Mouse (Mus musculus) frontal cortex, postnatal 36 days (tissue): ENCODE measurements at regions not wholly inside any gene's neighbourhood (a gene's known extent, or its start where the extent isn't known, plus 50 kb on each side); places are given as distances from the start of the nearest gene placed in this dataset.

Experiments
- DNase-seq, 2 experiments: peaks; one replicate each; pipeline ENCODE4 v3.0.0; 2022; ENCODE audit warnings: low spot score in 2 of 2

DNA sequence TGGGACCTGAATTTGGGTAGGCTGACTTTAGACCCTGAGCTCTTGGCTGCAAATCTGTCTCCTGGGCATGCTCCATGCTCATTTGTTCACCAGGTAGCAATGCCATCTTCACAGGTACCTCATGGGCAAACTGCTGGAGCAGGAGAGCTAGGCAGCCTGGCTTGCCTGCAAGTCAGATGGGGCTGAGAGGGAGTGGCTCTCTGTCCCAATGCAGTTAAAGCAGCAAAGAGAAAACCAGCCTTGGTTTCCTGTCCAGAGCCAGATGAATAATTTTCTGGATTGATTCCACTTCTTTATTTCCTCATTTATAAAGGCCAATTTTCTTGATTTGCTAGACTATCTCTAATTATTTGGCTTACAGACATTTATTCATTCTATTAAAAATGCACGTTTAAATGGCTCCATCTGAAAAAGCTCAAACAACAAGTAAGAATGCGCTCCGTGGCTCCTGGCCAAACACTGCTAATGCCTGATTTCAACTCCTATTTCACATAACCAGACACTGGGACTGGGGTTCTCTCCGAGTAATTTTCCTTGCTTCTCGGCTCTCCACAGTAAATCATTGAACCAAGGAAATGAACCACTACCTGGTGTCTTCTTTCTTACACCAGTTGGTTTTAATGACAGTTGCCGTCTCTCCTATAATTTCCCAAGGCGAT lies 60.5 kb downstream of the Rsl24d1 start:
- DNase-seq: no peak

DNA sequence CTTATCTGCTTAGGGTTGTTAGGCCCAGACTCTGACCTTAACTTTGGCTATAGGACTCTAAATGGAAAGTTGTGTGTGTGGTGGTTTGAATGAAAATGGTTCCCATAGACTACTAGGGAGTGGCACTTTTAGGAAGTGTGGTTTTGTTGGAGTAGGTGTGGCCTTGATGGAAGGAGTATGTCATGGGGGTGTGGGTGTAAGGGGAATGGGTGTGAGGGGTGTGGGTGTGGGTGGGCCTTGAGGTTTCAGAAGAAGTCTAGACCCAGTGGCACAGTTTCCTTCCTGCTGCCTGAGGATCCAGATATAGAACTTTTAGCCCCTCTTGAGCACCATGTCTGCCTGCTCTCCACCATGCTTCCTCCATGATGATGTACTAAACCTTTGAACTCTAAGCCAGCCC lies 63.4 kb downstream of the Rsl24d1 start:
- DNase-seq: no peak

DNA sequence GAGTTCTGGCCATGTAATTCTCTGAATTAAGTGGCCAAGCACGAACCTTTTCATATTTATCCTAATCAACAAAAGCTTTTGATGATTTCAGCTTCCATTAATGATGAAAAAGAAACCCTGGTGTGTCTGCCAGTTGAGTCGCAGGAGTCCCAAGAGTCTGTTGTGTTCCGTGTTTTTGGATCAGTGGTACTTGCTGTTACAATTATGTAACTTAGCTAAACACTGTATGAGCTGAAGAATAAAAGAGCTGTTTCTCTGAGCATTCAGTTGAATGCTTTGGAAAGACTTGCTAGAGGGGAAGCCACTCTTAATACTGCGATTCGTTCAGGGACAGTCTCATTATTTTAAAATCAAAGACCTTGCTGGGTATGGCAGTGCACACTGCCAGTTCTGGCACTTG lies 70.1 kb downstream of the Rsl24d1 start:
- peak in 1 of 2 experiments; percentile 14 for DNase-seq

DNA sequence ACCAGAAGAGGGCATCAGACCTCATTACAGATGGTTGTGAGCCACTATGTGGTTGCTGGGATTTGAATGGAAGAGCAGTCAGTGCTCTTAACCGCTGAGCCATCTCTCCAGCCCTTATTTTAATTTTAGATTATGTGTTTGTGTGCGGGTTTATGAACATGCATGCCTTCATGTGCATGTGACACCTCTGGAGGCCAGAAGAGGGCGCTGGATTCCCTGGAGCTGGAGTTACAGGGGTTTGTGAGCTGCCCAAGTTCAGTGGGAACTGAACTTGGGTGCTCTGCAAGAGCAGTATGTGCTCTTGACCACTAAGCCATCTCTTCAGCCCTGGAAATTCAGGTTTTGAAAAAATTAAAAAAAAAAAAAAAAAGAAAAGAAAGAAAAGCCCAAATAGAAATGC lies 71.7 kb downstream of the Rsl24d1 start:
- no peak for DNase-seq

DNA sequence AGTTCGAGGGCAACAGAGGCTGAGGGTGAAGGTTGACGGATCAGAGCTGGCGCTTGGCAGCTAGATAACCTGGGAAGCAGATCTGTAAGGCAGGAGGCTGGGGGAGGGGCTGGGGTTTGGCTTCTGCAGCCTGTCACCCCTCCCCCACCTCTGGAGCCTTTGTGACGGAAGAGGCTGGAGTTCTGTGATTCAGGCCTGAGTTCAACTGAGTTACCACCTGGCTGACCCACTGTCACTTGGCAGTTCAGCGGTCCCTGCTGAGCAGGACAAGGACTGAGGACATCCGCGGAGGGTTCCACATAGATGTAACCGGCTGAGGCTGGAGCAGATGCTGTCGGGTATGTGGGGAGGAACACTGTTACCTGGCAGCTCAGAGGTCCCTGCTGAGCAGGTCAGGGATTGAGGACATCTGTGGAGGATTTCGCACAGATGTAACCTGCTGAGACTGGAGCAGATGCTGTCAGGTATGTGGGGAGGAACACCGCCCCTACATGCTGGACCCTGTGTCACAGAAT lies 79.1 kb downstream of the Rsl24d1 start:
- no peak for DNase-seq

DNA sequence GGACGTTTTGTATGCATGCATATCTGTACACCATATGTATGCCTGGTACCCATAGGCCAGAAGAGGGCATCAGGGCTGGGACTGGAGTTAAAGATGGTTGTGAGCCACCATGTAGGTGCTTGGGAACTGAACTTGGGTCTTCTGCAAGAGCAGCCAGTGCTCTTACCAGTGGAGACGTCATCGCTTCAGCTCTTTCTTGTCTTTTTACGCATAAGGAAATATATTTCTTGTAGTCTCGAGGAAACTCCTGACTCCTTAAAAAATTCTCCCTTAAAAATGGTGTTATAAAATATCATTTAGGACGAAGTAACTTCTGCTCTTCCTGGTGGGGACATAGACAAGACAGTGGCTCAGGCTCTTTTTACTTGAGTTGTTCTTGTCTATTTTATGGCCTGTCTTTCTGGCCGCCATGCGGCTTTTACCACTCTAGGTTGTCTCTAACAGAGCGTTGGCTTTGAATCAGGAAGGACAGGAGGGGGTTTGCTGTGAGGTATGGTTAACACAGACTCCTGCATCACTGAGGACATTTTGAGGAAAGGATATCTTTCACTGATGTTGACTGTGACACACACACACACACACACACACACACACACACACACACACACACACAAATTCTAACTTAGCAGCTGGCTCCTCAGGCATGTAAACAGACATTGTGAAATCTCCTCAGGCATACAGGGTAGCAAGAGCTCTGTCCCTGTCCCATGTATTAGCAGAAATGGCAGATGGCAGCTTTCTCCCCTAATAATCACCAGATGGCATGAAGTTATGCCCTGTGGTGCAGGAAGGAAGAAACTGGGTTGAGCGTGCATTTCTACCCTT lies 85.2 kb downstream of the Rsl24d1 start:
- DNase-seq: no peak

DNA sequence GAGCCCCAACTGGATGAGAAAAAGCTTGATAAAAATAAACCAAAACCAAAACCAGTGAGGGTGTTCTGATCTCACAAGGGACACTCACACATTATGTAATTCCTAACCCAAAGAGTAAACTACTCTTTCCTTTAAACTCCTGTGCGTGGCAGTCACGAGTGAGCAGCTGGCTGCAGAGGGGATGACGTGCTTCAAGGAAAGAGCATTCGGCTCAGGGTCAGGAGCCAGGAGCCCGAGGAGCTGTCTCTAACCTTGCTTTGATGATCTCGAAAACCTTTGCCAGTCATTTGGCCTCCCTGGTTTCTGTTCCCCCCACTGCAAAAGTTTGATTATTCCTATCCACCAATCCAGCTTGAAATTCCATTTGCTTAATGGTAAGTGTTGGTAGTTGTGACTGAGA lies 109.9 kb downstream of the Rsl24d1 start:
- no peak for DNase-seq

DNA sequence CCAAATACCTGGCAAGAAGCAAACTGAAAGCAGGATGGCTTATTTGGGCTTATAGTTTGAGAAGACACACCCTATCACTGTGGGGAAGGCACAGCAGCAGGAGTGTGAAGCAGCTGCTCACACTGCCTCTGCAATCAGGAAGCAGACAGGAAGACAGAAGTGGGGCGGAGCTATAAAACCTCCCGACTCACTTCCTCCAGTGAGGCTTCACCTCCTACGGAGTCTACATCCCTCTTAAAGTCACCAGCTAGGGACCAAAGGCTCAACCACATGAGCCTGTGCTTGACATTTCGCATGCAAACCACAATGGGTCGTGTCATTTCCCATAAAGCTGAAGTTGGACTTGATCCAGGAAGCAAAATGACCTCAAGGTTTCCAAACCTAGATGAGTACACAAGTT lies 127.0 kb downstream of the Rsl24d1 start:
- no peak for DNase-seq

DNA sequence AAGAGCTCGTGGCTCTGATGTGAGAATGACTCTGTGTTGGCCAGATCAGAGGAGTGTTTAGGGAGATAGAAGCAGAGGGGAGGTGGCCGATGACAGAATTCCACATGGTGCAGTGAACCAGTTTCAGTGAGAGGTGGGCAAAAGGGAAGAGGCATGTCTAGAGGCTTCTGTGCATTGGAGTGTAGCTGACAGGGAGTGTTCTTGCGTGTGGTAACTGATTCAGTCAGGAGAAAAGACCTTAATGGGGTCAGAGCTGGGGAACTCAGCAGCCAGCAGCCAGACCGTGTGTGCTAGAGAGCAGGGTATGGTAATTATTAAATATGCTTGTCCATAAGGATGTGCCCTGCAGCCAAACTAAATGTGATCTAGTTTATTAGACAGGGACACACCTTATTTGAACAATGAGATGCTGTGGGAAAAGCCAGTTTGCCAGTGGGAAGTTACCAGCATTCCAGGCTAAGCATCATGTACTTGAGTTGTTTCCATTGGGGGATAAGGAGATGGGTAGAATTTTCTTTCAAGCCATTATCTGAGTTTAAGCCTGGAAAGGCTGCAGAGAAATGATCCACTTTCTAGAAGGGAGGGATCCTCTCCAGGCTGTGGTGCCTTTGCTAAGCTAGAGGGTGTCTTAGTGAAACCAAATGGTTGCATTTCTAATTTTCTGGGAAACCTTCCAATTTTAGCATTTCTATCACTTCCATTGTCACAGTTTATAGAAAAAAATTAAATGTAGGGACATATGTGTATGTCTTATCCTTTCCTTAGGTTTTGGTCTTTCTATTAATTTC lies 129.5 kb downstream of the Rsl24d1 start:
- DNase-seq: no peak

DNA sequence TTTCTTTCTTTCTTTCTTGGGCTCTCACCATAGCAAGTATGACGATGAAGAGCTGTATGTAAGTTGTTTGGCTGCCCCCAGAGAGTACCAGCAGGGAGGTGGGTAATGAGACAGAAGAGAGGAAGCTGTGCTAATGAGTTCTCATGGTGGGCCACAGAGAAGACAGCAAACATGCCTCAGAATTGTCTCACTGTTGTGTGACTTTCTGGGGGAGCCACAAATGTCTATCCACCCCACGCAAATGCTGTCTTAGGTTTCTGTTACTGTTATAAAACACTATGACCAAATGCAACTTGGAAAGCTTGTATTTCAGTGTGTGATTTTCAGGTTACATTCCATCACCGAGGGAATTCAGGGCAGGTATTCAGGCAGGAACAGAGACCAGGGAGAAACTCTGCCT lies 131.0 kb downstream of the Rsl24d1 start:
- no peak for DNase-seq

DNA sequence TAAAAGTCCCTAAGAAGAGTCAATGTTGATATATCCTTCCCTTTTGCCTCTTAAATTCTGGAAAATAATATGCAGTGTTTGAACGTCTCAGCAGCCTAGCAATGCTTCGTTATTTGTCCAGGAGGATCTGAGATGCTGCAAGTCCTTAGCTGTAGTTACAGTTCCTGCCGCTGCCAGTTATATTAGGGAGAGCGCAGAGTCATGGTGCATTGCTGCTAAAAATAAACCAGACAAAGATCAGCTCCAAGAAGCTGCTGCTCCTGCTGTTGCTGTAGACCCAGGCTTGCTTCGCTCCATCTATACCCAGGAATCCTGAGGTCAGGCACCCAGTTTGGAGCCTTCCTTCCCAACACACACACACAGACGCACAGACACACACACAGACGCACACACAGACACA lies 132.3 kb downstream of the Rsl24d1 start:
- DNase-seq: peak in 1 of 2 experiments; percentile 26

DNA sequence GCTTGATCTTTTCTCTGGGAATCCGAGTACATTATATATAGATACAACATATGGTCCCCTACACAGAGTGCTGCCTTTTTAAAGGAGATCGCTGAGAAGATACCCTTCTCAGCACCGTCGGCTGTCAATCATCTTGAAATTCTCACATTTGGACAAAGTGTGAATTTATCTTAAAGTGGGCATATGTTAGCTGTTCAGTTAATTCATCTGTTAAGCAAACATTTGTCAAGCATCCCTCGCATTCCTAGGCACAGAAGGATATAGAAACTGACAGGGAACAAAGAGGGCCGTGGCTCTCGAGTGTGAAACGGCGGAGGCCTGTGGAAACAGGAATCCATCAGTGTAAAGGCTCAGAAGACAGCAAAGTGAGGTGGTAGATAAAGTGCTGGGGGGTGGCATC lies 144.9 kb downstream of the Rsl24d1 start:
- DNase-seq: peak; percentile 17 to 45

DNA sequence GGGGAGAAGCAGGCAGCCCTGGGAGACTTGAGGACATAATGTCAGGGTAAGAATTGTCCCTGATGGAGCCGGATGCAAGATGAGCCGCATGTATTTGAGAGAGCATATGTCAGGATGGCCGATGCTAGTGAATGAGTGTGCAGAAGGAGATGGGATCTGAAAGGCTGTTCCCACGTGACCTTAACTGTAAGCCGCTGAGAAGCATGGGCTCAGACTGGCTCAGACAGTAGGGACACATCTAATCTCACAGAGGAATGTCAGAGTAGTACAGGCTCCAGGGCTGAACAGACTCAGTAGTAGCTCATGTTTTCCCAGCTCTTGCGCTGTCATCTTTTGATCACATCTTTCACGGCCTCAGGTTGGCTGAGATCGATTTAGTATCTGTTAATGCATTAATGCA lies 145.4 kb downstream of the Rsl24d1 start:
- DNase-seq: no peak

DNA sequence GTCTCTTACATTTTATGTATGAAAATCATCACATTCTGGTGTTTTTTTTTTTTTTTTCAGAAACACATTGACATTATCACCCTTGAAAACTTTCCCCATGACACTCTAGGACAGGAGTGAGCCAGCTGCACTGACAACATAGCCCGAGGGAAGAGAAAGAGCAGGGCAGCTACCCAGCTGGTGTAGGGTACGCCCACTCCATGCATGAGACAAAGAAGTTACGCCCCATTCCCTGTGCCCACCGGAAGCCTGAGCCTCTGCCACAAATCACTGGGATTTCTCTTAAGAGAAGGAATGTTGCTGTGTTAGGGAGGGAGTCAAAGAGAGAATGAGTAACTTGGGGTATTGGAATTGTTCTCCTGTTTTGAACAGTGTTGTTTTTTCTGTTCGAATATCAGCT lies 149.5 kb downstream of the Rsl24d1 start:
- no peak for DNase-seq

DNA sequence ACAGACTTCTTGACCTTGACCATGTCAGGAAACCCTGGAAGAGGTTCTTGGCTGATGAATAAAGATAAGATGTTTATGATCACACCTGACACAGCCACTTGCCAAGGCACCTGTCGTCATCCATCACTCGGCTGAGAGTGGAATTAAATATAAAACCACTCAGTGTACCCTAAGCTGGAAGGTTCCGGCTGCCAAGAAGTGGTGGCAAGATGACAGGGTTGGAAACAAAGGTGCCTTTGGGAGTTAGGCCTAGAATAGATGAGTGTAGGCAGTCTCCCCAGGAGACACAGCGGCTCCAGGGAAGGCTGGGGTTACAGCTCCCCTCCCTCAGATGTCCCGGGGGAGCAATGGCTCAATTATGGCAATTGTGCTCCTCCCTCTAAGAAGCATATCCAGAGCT lies 157.0 kb downstream of the Rsl24d1 start:
- DNase-seq: no peak

DNA sequence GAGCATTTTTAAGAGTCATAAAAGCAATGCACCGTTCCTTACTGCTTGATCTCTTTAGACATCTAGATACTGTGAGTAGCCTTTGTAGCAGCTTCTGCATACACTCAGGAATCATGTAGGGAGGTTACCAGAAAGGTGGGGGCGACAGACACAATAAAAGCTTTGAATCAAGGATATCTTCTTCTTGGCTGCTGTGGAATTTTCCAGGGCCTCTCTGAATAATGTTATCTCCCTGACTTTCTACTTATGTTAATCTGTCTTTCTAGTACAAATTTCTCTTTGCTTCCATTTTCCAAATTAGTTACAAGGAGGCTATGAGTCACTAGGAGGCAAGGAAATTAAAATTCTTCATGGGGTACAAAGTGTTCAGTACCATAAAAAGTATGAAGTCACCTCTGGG lies 159.4 kb downstream of the Rsl24d1 start:
- DNase-seq: peak; percentile 19 to 54

DNA sequence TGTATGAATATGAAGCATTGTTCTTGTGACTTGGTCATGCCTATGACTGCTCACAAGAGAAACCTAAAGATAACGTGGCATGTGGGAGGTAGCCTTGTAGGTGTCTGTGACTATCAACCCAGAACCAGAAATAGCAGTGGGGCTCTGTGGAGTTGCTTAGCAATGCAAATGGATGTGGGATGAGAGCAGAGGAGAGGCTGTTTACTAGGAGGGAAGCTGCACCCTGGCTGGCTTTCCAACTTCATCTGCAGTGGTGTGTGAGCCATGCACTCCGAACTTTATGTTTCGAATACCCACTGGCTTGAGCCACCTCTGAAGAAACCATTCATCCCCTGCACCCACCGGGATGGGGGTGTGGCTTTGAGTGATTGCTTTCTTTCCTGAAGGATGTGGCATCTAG lies 160.5 kb downstream of the Rsl24d1 start:
- peak; percentile 59 to 81 for DNase-seq

DNA sequence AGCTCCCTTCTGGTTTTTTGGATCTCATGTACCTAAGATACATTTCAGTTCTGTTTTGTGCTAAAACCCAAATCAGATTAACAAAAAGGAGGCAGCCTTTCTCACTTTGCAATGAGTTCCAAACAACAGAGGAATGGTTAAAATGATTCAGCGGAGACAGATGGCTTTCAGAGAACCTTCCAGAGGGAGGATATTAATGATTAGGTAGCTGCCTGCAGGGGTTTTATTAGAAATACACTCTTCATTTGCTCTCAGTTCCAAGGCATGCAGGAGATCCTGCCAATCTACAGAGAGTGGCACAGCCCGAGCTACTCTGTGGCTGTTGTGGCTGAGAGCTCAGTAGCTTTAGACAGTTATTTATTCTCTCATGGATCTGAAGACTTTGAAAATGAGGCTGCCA lies 162.4 kb downstream of the Rsl24d1 start:
- no peak for DNase-seq

DNA sequence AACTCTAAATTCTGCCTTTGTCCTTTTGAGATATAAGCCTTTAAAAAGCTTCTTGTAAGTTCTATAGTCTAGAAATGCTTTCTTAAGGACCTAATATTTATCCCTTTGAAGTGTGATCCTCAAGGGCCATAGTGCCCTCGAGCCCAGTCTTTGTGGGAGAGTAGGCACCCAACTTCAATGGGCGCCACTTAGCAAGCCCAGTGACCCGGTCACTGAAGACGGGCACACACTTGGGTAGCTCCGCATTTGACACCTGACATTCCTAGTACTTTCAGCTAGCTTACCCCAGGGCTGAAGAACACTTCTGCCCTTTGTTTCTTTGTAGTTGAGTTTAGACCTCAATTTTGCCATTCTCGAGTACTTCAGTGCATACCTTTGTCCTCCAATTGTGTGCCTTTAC lies 182.1 kb downstream of the Rsl24d1 start:
- DNase-seq: no peak

DNA sequence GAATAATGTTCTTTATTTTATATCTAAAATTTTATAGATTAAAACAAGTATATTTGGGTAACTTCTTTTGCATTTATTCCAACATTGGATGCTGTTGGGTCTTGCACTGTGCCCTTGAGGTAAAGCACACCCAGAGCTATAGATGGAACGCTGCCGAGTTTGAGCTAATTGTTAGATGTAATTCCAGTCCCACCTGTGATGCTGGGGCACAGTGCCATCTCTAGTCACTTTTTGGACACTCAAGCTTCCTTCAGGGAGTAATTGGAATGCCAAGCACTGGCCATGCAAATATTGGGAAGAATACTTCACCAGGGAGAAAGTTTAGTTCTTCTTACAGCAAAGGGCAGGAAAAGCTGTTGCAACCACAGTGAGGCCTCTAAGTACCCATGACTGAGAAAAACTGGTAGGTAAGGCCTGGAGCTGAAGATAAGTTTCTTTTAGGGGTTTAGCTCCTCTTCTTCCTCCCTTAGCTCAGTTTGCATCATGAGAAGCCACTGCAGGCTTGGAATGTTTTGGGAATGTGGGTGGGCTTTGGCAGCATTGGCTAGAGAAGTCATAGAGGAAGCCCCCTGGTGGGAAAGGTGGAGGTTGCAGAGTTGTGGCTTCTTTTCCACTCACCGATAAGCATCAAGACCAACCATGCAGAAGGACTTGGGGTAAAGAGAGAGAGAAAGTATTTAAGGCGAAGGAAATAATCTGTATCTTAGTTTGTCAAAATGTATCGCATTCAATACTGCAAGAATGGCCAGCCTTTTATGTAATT lies 189.1 kb downstream of the Rsl24d1 start:
- DNase-seq: no peak

DNA sequence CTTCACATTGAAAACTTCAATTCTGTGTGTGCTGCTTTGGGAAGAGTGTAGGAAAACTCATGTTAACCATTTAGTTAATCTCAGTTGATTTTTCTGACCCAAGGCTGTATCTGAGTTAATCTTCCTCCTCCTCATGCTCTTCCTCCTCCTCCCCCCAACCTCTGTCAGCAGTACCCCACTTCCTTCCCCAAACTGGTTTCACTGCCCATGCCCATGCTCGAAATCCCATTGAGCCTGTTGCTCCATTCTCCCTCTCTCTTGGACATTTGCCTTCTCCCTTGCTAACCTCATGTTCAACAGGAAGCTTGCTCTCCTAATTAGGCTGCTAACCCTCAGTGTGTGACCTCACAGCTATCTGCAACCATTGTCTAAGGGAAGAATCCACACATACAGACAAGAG lies 203.8 kb downstream of the Rsl24d1 start:
- DNase-seq: no peak
